Mouse (Mus musculus) heart, embryonic 11.5 days (tissue): ENCODE results near the gene Cks1b. TPM values are rescaled to one million over a fixed set of nuclear protein-coding genes. Genes with fewer than 3 reads are reported as not detected.

Source experiments
- ATAC-seq: fragments of 200-750 bp; cut with Nextera tagmentation; replicated peaks from 2 replicates; pipeline ENCODE4 v1.8.0; 2017; ENCODE audit warnings: moderate library complexity; ENCODE audit not compliant: insufficient number of reproducible peaks, low FRiP score, low TSS enrichment
- H3K27ac ChIP-seq: fragments of 300-500 bp; sonication (generic); 2 replicates; pipeline ENCODE4 v1.5.1; 2014; ENCODE audit warnings: mild to moderate bottlenecking, low read depth, low read length
- H3K27me3 ChIP-seq: fragments of 300-500 bp; sonication (generic); 2 replicates; pipeline ENCODE4 v1.6.1; 2014; ENCODE audit warnings: mild to moderate bottlenecking, low read length, mixed read lengths; ENCODE audit not compliant: control insufficient read depth, insufficient read depth
- H3K36me3 ChIP-seq: fragments of 300-500 bp; sonication (generic); 2 replicates; pipeline ENCODE4 v1.6.1; 2014; ENCODE audit warnings: mild to moderate bottlenecking, low read length, moderate library complexity, mixed read lengths; ENCODE audit not compliant: control insufficient read depth, insufficient read depth
- H3K4me1 ChIP-seq: fragments of 300-500 bp; sonication (generic); 2 replicates; pipeline ENCODE4 v1.6.1; 2014; ENCODE audit warnings: low read length; ENCODE audit not compliant: control insufficient read depth, insufficient read depth
- H3K4me2 ChIP-seq: fragments of 300-500 bp; sonication (generic); 2 replicates; pipeline ENCODE4 v1.6.1; 2014; ENCODE audit warnings: mild to moderate bottlenecking, moderate library complexity
- H3K4me3 ChIP-seq: fragments of 300-500 bp; sonication (generic); 2 replicates; pipeline ENCODE4 v1.5.1; 2014; ENCODE audit warnings: low read depth, low read length
- H3K9ac ChIP-seq: fragments of 300-500 bp; sonication (generic); 2 replicates; pipeline ENCODE4 v1.6.1; 2014; ENCODE audit warnings: mild to moderate bottlenecking, low read depth, low read length, moderate library complexity
- H3K9me3 ChIP-seq: fragments of 300-500 bp; sonication (generic); replicated peaks from 2 replicates; pipeline ENCODE4 v1.6.1; 2016; ENCODE audit warnings: low read length; ENCODE audit not compliant: control insufficient read depth
- WGBS: fragments of 180-500 bp; shearing (Covaris S2); extraction: QIAGEN DNeasy Blood & Tissue Kit; methylation state at CpG from one replicate; pipeline ENCODE4 v1.1.7; 2014; ENCODE audit not compliant: insufficient replicate concordance; 5-methylcytosine and 5-hydroxymethylcytosine counted together
- polyA plus RNA-seq: library from polyadenylated mRNA; unstranded; fragments of >200 nt; fragmentation: Nextera tagmentation; extraction: Ambion mirVana; gene quantifications from 2 replicates; pipeline ENCODE4 v1.2.1, GENCODE M21; 2014

The Cks1b gene
- polyA plus RNA-seq, 1 experiment from 2014 or later: 411 TPM

- 6% methylated on average over 28 of the region's 28 CpGs for WGBS
- peak within 1 kb of the TSS; percentile 67 for H3K4me3 ChIP-seq
- H3K4me2 ChIP-seq: peak within 1 kb of the TSS; percentile 67
- H3K4me1 ChIP-seq: peaks cover 6% of the 10 kb centered on the region
- no peaks in the 10 kb centered on the region for H3K9me3 ChIP-seq
- peak within 1 kb of the TSS; percentile 6; the same call in 1 of the 2 replicates for H3K27ac ChIP-seq
- H3K9ac ChIP-seq: peak within 1 kb of the TSS; percentile 77
- ATAC-seq: peak; percentile 98
- peaks cover 22% of the 10 kb centered on the region for H3K36me3 ChIP-seq
- H3K27me3 ChIP-seq: no peaks in the 10 kb centered on the region
These were observed 6.4 kb downstream of the Cks1b start, which contains the start of gene Flad1 for GRCm38 (mm10) chr3:89411490-89412393. TSS of gene Flad1 (minus strand) at chr3:89411870.

GRCm38 (mm10) chr3:89410864-89411263 lies 7.3 kb downstream of the Cks1b start:
- Histone ChIP-seq H3K27ac (no peak overlapping the region), H3K4me3 (peak overlapping the region; percentile 67), H3K27me3 (no peaks in the 10 kb centered on the region), H3K9ac (peak overlapping the region; percentile 77), H3K4me1 (peaks cover 6% of the 10 kb centered on the region), H3K4me2 (peak overlapping the region; percentile 67), H3K9me3 (no peaks in the 10 kb centered on the region), H3K36me3 (peaks cover 17% of the 10 kb centered on the region)
- WGBS: 79% methylated on average over 10 of the region's 10 CpGs
- no peak for ATAC-seq

DNA sequence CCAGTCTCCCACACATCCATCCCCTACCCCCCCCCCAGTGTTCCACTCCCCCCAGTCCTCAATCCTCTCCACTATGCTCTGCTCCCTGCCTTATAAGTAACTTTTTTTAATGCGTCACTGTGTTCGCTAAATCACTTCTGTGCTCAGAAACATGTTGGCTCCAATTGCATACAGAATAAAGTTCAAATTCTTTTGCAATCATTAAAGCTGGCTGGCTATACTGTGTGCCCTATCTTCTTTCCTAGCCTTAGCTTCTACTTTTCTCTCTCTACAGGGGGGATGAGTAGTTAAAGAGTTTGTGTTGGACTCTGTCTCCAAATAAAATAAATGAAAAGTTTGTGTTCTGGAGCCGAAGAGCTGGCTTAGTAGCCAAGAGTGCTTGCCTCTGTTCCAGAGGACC lies 8.5 kb downstream of the Cks1b start:
- H3K27me3 ChIP-seq: no peaks in the 10 kb centered on the region
- H3K4me2 ChIP-seq: no peak overlapping the region
- no peak overlapping the region for H3K27ac ChIP-seq
- H3K4me3 ChIP-seq: no peak overlapping the region
- WGBS: 87% methylated on average over 3 of the region's 3 CpGs
- no peak overlapping the region for H3K9ac ChIP-seq
- H3K36me3 ChIP-seq: peaks cover 9% of the 10 kb centered on the region
- ATAC-seq: no peak
- no peaks in the 10 kb centered on the region for H3K9me3 ChIP-seq
- peaks cover 6% of the 10 kb centered on the region for H3K4me1 ChIP-seq

DNA sequence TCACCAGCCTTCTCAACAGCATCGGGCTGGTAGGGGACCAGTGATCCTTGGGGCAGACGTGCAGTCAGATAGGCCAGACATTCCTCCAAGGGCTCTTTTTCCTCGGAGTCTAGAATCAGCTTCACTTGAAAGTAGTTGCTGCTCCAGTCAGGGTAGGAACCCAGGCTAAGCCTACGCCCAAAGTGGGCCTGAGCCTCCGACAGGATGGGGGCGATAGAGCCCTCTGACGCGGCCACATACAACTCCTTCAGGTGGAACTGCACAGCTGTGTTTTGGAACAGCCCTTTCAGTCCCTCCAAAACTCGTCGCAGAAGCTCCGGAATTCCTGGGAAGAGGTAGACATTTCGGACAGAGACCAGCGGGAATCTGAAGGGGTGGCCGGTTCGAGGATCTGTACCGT lies 9.7 kb downstream of the Cks1b start:
- no peak overlapping the region for H3K9ac ChIP-seq
- WGBS: 57% methylated on average over 16 of the region's 16 CpGs
- H3K9me3 ChIP-seq: no peaks in the 10 kb centered on the region
- no peak overlapping the region for H3K4me3 ChIP-seq
- peaks cover 6% of the 10 kb centered on the region for H3K4me1 ChIP-seq
- peak overlapping the region; percentile 16; the same call in 1 of the 2 replicates for H3K4me2 ChIP-seq
- no peak overlapping the region for H3K27ac ChIP-seq
- peaks cover 7% of the 10 kb centered on the region for H3K36me3 ChIP-seq
- ATAC-seq: no peak
- H3K27me3 ChIP-seq: no peaks in the 10 kb centered on the region

GRCm38 (mm10) chr3:89406887-89407286 lies 11.3 kb downstream of the Cks1b start:
- Histone ChIP-seq H3K4me1 (peaks cover 6% of the 10 kb centered on the region), H3K9me3 (no peaks in the 10 kb centered on the region), H3K27ac (no peak overlapping the region), H3K36me3 (peaks cover 10% of the 10 kb centered on the region), H3K4me2 (no peak overlapping the region), H3K4me3 (no peak overlapping the region), H3K9ac (no peak overlapping the region), H3K27me3 (no peaks in the 10 kb centered on the region)
- ATAC-seq: no peak
- 87% methylated on average over 6 of the region's 6 CpGs for WGBS

GRCm38 (mm10) chr3:89402693-89403092 lies 15.5 kb downstream of the Cks1b start, which contains the start of gene Lenep:
TSS of gene Lenep (minus strand) at chr3:89402793.
- Histone ChIP-seq H3K4me2 (no peak within 1 kb of the TSS), H3K4me3 (no peak within 1 kb of the TSS), H3K9ac (no peak within 1 kb of the TSS), H3K9me3 (no peaks in the 10 kb centered on the region), H3K36me3 (peaks cover 12% of the 10 kb centered on the region), H3K27ac (no peak within 1 kb of the TSS), H3K4me1 (no peaks in the 10 kb centered on the region), H3K27me3 (no peaks in the 10 kb centered on the region)
- 75% methylated on average over 5 of the region's 5 CpGs for WGBS
- ATAC-seq: no peak

DNA sequence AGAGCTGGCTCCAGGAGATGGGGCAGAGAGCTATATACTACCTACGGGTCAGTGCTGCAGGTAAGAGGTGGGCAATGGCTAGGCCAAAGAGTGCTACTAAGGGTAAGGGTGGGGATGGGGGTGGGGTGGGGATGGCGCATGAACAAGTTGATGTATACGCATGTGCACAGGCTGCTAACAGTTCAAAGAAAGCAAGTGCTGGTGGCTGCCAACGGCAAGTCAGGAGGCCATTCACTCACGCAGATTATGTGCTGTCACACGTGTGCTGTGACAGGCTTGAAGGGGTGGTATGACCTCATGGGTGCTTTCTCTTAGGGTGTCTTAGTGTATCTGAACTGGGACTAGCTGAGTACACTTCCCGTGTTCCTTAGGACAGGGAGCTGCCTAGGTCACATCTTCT lies 16.9 kb downstream of the Cks1b start:
- H3K9me3 ChIP-seq: no peaks in the 10 kb centered on the region
- 84% methylated on average over 7 of the region's 7 CpGs for WGBS

GRCm38 (mm10) chr3:89396654-89397005 lies 21.6 kb downstream of the Cks1b start:
- Histone ChIP-seq H3K27me3 (no peaks in the 10 kb centered on the region), H3K4me2 (peak overlapping the region; percentile 100), H3K36me3 (0 out of 2 replicates have a peak, but pooled peaks cover 2% of the 10 kb centered on the region), H3K9ac (peak overlapping the region; percentile 73), H3K4me3 (peak overlapping the region; percentile 70), H3K27ac (peak overlapping the region; percentile 42), H3K4me1 (peaks cover 15% of the 10 kb centered on the region), H3K9me3 (no peaks in the 10 kb centered on the region)
- 0% methylated on average over 4 of the region's 4 CpGs for WGBS
- ATAC-seq: no peak

More for the DNA sequence above, 16.9 kb downstream of the Cks1b start:
- H3K9ac ChIP-seq: no peak overlapping the region
- no peak overlapping the region for H3K27ac ChIP-seq
- H3K4me3 ChIP-seq: no peak overlapping the region
- peaks cover 4% of the 10 kb centered on the region; the same call in 1 of the 2 replicates for H3K4me1 ChIP-seq
- H3K36me3 ChIP-seq: peaks cover 10% of the 10 kb centered on the region
- no peaks in the 10 kb centered on the region for H3K27me3 ChIP-seq
- no peak overlapping the region for H3K4me2 ChIP-seq
- no peak for ATAC-seq
